Mouse (Mus musculus): ENCODE results near the gene Golgb1.
A peak's percentile ranks its signal among the peaks of the same experiment; 100 is the strongest.
"Not testable (repeated sequence)": the region's sequence is repeated elsewhere in the genome, so short reads cannot be mapped to it uniquely, and the experiment has no call there.

Gene Golgb1

GRCm38 (mm10) chr16:36874583-36875275 lies at the start of gene Golgb1, which contains the start of gene Eaf2:
Golgb1 (plus strand) TSS chr16:36875140.
Eaf2 (minus strand) TSS chr16:36875003.
- peak; percentile 97 for DNase-seq (ENCODE audit: low read depth)

DNA sequence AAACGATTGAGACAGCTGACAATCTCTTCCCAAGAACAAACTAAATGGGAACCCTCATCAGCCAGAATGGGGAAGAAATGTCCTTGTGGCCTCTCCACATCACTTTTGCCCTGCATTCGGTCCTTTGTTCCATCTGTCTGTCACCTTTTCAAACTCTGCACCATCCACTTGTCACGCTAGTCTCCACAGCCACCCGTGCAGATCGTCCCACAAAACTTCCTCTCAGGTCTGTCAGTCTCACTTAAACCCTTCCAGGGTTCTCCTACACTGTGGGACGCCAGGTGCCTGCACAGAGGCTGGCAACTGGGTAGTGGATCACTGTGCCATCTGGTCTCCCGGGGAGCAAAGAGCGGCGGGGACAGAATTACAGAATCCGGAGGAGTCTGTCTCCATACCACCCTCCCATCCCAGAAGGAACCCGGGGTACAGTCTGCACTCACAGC lies 47.3 kb upstream of the Golgb1 start:
- DNase-seq (ENCODE audit: low read depth): peak; percentile 9

DNA sequence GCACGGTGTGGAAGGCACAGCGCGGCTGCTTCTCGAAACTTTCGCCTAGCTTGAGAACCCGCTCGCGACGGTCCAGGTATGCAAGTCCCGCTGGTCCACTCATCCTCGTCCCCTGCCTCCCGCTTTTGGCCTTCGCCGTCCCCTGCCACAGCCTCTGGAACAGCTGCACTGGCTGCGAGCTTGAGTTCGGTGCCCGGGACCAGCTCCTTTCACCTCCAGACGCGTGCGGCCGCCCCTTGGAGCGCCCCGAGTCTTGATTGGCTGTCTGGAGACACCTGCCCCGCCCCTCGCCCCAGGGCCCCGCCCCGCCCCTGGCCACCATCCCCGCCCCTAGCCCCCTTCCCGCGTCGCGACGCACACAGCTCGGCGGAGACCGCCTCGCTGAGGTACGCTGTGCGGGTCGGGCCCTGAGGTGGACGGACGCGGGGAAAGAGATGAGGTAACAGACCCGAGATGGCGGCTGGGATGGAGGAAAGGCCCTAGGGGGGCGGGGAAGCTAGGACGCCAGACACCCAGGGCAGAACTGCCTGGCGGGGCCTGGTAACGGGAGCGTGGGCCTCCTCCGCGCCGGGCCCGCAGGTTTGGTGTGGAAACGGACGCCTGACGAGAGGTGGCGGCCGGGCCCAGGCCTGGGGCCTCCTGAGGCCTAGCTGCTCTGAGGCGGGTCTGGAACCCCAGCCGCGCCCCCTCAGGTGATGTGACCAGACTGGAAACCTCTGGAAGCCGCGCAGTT lies 46.7 kb upstream of the Golgb1 start, which contains the start of gene Iqcb1:
Gene Iqcb1, plus strand, starts transcription at position 332 of the 733 bp plus-strand sequence.
- peak; percentile 62 for DNase-seq (ENCODE audit: low read depth)

- no peak for DNase-seq (ENCODE audit: low read depth)
Observed at GRCm38 (mm10) chr16:36828820-36829219, 46.1 kb upstream of the Golgb1 start.

GRCm38 (mm10) chr16:36846894-36847293 lies 28.0 kb upstream of the Golgb1 start:
- DNase-seq (ENCODE audit: low read depth): not testable (repeated sequence)

- no peak for DNase-seq (ENCODE audit: low read depth)
Observed at GRCm38 (mm10) chr16:36851202-36851601, 23.7 kb upstream of the Golgb1 start.

DNA sequence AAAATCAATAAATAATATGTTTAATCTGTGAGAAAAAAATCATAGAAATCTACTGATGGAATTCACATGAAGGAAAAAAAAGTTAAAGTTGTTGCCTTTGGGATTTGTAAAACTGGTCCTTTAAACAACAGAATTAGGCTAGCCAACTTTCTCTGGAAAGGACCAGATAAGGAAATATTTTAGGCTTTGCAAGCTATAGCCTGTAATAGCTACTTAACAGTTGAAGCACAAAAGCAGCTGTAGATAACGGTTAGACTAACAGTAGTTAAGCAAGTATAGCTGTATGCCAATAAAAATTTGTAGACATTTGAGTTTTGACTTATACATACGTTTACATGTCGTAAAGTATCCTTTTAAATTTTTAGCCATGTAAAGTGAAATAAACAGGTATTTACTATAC lies 11.4 kb upstream of the Golgb1 start:
- DNase-seq (ENCODE audit: low read depth): no peak

DNA sequence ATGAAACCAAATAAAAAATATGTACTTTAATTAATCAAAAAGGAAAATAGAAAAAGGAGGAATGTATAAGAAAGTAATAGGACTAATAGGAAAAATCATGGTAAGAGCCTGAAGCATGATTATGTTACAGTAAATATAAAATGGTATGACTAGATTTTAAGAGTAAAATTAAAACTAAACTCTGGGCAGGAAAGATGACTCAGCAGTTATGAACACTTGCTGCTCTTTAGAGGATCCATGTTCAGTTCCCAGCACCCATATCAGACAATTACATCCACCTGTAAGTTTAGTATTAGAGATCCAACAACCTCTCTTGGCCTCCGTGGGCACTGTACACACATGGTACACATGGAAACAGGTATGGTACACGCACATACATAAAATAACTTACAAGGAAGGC lies 5.5 kb upstream of the Golgb1 start:
- no peak for DNase-seq (ENCODE audit: low read depth)

GRCm38 (mm10) chr16:36875276-36875851 lies 424 bp downstream of the Golgb1 start:
- DNase-seq (ENCODE audit: low read depth): peak; percentile 5

GRCm38 (mm10) chr16:36877316-36877715 lies 2.4 kb downstream of the Golgb1 start:
- DNase-seq (ENCODE audit: low read depth): peak; percentile 20

DNA sequence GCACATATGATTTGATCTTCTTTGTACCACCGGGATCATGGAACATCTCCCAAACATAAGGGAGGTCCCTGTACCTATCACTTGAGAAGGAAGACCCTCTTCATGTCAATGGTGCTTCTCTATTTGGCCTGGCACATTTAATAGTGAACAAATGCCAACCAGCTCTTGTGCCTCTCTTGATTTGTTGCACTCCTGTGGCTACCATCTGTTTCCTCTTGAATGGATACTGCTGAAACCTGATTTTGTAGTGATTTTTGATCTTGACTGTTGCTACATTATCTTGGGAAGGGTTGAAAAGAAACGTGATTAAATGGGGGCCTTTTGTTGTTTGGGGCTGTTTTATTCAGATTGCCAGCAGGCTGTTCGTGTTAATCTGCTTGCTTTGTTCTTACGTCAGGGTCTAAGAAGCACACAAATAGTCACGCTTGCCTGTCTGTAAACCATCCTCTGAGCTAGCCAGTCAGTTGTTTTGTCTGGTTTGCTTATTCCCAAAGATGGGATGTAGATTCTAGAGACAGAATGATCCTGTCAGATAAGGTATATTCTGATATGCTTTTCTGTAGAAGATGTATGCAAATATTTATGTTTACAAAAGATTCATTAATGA lies 7.9 kb downstream of the Golgb1 start:
- DNase-seq (ENCODE audit: low read depth): no peak

DNA sequence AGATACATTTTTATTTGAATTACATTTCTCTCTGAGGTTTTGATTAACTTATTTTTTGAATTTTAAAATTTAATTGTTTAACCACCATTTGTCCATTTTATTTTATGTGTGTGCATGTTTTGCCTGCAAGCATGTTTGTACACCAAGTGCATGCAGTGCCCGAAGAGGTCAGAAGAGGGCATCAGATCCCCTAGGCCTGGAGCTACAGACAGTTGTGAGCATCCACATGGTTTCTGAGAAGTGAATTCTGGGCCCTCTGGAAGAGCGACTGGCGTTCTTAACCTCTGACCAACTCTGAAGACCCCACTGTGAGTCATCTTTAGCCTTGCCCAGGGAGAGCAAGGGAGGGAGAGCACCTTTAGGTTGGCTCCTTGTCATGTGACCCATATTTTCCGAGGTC lies 9.9 kb downstream of the Golgb1 start:
- peak; percentile 41 for DNase-seq (ENCODE audit: low read depth)

- DNase-seq (ENCODE audit: low read depth): no peak
Observed at GRCm38 (mm10) chr16:36885912-36886311, 11.0 kb downstream of the Golgb1 start.

DNA sequence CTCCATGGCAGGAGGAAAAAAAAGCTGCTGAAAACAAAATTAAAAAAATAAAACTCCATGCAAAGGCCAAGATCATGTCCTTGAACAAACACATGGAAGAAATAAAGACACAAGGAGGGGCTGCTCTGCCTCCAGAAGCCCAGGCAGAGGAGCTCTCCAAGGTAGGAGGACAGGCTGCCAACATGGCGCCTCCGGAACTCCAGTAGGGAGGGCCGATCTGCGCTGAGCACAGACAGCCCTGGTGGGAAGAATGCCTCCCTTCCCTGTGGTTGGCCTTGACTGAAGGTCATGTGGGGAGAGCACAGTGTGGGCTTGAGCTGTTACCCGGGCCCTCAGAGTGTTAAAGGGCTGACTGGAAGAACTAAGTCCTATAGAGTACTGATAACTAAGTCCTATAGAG lies 12.6 kb downstream of the Golgb1 start:
- no peak for DNase-seq (ENCODE audit: low read depth)

GRCm38 (mm10) chr16:36890559-36890958 lies 15.6 kb downstream of the Golgb1 start:
- peak; percentile 19 for DNase-seq (ENCODE audit: low read depth)

DNA sequence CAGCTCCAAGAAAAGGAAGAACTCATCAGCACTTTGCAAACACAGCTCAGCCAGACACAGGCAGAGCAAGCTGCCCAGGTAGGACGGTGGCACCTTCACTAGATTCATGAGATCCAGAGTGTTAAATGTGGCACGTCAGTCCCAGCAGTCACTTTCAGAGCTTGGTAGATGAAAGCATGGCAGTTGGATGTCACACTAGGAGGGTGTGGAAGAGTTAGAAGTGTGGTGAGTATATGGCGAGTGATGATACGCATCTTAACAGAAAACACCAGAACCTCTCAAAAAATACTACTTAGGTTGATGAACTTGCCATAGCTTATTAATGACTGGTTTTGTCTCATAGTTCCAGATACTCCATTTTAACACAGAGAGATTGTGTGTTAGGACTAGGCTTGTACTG lies 16.5 kb downstream of the Golgb1 start:
- no peak for DNase-seq (ENCODE audit: low read depth)

DNA sequence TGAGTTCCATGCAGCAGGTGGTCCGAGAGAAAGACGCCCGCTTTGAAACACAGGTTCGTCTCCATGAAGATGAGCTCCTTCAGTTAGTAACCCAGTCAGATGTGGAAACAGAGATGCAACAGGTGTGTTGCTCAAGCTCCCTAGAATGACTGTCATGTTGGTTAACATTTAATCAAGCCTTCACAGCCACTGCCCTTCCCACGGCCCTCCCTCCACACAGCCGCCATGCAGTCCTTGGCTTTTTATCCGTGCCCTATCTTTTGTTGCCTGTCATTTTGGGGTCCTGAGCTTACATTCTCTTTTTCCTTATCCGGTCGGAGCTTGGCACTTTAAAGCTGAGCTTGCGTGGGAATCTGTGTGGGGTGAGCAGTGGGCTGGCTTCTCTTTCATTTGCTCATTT lies 18.4 kb downstream of the Golgb1 start:
- no peak for DNase-seq (ENCODE audit: low read depth)

DNA sequence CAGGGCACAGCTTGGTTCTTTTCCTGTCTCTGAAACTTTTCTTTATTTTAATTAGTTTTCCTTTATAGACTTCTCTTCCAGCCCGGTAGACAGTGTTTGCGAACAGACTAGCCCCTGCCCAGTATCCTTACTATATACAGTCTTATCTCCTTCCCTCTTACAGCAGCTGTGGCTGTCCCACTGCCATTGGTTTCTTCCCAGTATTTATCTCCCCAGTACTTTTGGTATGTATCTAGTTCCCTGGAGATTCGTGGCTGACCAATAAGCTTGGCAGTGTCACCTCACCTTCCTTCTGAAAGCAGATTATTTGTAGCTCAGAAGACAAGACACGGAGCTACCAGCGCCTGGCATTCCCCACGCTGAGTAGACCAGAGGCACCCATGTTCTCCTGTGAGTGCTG lies 21.8 kb downstream of the Golgb1 start:
- no peak for DNase-seq (ENCODE audit: low read depth)

- DNase-seq (ENCODE audit: low read depth): no peak
Observed at GRCm38 (mm10) chr16:36903156-36903555, 28.2 kb downstream of the Golgb1 start.

DNA sequence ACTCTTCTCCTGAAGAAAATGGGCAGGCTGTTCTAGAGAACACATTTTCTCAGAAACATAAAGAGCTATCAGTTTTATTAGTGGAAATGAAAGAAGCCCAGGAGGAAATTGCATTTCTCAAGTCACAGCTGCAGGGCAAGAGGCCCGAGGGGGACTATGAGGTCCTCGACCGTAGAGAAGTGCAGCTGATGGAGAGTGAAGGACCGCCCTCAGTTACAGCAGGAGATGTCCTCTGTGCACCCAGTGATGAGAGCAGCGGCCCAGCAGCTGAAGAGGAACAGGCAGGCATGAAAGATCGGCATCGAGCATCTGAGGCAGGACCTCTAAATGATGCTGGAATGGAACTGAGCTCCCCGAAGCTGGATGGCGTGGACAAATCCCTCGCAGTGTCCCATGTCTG lies 37.0 kb downstream of the Golgb1 start:
- no peak for DNase-seq (ENCODE audit: low read depth)

DNA sequence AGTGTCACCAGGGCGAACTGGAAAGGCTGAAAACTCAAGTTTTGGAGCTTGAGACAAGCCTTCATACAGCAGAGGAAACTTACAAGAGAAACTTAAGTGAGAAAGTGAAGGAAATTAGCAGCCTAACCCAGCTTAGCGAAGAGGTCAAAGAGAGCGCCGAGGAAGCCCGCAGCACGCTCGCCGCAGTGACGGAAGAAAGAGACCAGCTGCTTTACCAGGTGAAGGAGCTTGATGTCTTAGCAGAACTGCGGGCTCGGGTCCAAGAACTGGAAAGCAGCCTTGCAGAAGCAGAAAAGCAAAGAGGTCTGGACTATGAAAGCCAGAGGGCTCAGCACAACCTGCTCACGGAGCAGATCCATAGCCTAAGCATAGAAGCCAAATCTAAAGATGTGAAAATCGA lies 37.4 kb downstream of the Golgb1 start:
- DNase-seq (ENCODE audit: low read depth): no peak

GRCm38 (mm10) chr16:36914195-36914594 lies 39.3 kb downstream of the Golgb1 start:
- no peak for DNase-seq (ENCODE audit: low read depth)

GRCm38 (mm10) chr16:36918505-36918904 lies 43.6 kb downstream of the Golgb1 start:
- DNase-seq (ENCODE audit: low read depth): no peak
